8 mouse cellular contexts compared by ENCODE assay signal in genomic region chr14:59625158-59625805, GRCm38 (mm10). TPM values are rescaled to one million over a fixed set of nuclear protein-coding genes. Genes with fewer than 3 reads are reported as not detected.
DNase-seq lines count a peak whose midpoint lies in the region; ATAC-seq lines count a peak whose summit lies in the region.

Shisa2 (plus strand) TSS chr14:59625308.

- ATAC-seq in intestine, embryonic 16.5 days, result peak; percentile 92
- ATAC-seq in megakaryocyte-erythroid progenitor cell, adult 5-6 weeks (replicated peaks; ENCODE audit: low FRiP score, low TSS enrichment, poor library complexity, severe bottlenecking), result peak; percentile 30; the same call in 1 of the 2 replicates

- peak within 1 kb of the TSS; percentile 93 for H3K4me2 ChIP-seq in intestine, embryonic 16.5 days (ENCODE audit: low read depth, low read length)

- no peaks in the 10 kb centered on the region for H3K9me3 ChIP-seq in intestine, embryonic 16.5 days (ENCODE audit: control insufficient read depth, low read length)

- peak within 1 kb of the TSS; percentile 75 for H3K27ac ChIP-seq in intestine, embryonic 16.5 days (ENCODE audit: low read length)

- peak within 1 kb of the TSS; percentile 78 for H3K9ac ChIP-seq in intestine, embryonic 16.5 days (ENCODE audit: low read depth, low read length)

- H3K36me3 ChIP-seq in intestine, embryonic 16.5 days (ENCODE audit: control insufficient read depth, insufficient read depth, low read length), result no peaks in the 10 kb centered on the region

- intact Hi-C loops in left cerebral cortex, postnatal 36 days (cut with DNase I), result loop anchor here (5.0 kb wide), 1 partner anchor 317 kb away; no protein-coding TSS in a partner anchor

- no peaks in the 10 kb centered on the region for H3K27me3 ChIP-seq in intestine, embryonic 16.5 days (replicated peaks; ENCODE audit: control insufficient read depth, insufficient read depth, low read length)

- WGBS in intestine, embryonic 16.5 days, result under 1% methylated on average over 61 of the region's 65 CpGs

- H3K4me1 ChIP-seq in intestine, embryonic 16.5 days (ENCODE audit: control insufficient read depth, insufficient read depth, low read length), result peaks cover 10% of the 10 kb centered on the region

- peak within 1 kb of the TSS; percentile 77 for H3K4me3 ChIP-seq in intestine, embryonic 16.5 days (ENCODE audit: low read length)

- peak; percentile 87 for DNase-seq in adrenal gland, postnatal 10 days
- DNase-seq in embryo, embryonic 11.5 days (ENCODE audit: low read depth, low spot score), result peak; percentile 79
- no peak for DNase-seq in gonadal fat pad, adult 2 months (ENCODE audit: low read depth)
- peak; percentile 65 to 70 for DNase-seq in left cerebral cortex, postnatal 36 days (ENCODE audit: low spot score in 2 of 2)
- DNase-seq in right cerebral cortex, postnatal 36 days (ENCODE audit: low spot score in 2 of 2), result peak; percentile 38 to 55
- no peak for DNase-seq in natural killer cell, adult 2 months (ENCODE audit: low spot score in 2 of 2)

RNA-seq across cellular contexts. Expression of gene Shisa2, which starts in this region (rescaled TPM):
- 10 to 100 TPM in 1 of 2 experiments, 1 to 10 TPM in 1; 4.3 to 11.7 TPM for total RNA-seq in adrenal gland, postnatal 10 days (2021)
- 19.0 and 24.7 TPM in 2 replicates for polyA plus RNA-seq in gonadal fat pad, adult 2 months (2012; rRNA removed)
- 5.9 TPM in 2 replicates for polyA plus RNA-seq in intestine, embryonic 16.5 days (2015; fragmentation: Nextera tagmentation; extraction: Ambion mirVana)
- 1 to 10 TPM; 2.1 to 2.7 TPM for total RNA-seq in left cerebral cortex, postnatal 36 days (2021)
- total RNA-seq in megakaryocyte-erythroid progenitor cell, adult 5-6 weeks (2014; fragmentation: Nextera tagmentation), result not detected in 2 replicates
- total RNA-seq in megakaryocyte-erythroid progenitor cell, adult 5-6 weeks (2017), result 0.34 TPM in 1 of 2 replicates, not detected in the other

Comparison
In these comparisons a context has a peak if more than half of its experiments do, and no peak if none do; other contexts are left out.
1. Peak in ATAC-seq in megakaryocyte-erythroid progenitor cell, adult 5-6 weeks; RNA of the gene not detected or under 1 TPM.
2. DNase-seq: peak in adrenal gland, postnatal 10 days (single experiment), embryo, embryonic 11.5 days (single experiment), left cerebral cortex, postnatal 36 days (2 of 2) and right cerebral cortex, postnatal 36 days (2 of 2); none in gonadal fat pad, adult 2 months (single experiment) and natural killer cell, adult 2 months (0 of 2).